Mouse (Mus musculus) limb, embryonic 14.5 days (tissue): Measurements from ENCODE around the gene Cacfd1. TPM values are rescaled to one million over a fixed set of nuclear protein-coding genes. Genes with fewer than 3 reads are reported as not detected.

Experiments
- ATAC-seq: fragments of 200-750 bp; cut with Nextera tagmentation; 2 replicates; pipeline ENCODE4 v1.8.0; 2017; ENCODE audit warnings: low read depth, moderate number of reproducible peaks, moderate TSS enrichment; ENCODE audit not compliant: low FRiP score
- DNase-seq: peaks from one replicate; pipeline ENCODE4 v3.0.0-alpha.2; 2015; ENCODE audit warnings: low spot score
- H3K27ac ChIP-seq: fragments of 300-500 bp; sonication (generic); replicated peaks from 2 replicates; pipeline ENCODE4 v1.5.1; 2014; ENCODE audit warnings: low read depth, mild to moderate bottlenecking, low read length, moderate library complexity, mixed read lengths
- H3K27me3 ChIP-seq: fragments of 300-500 bp; sonication (generic); 2 replicates; pipeline ENCODE4 v1.6.1; 2014; ENCODE audit warnings: low read length, mixed read lengths; ENCODE audit not compliant: control insufficient read depth, insufficient read depth
- H3K36me3 ChIP-seq: fragments of 300-500 bp; sonication (generic); 2 replicates; pipeline ENCODE4 v1.6.1; 2014; ENCODE audit warnings: mild to moderate bottlenecking, low read length, moderate library complexity, mixed read lengths; ENCODE audit not compliant: control insufficient read depth, insufficient read depth
- H3K4me1 ChIP-seq: fragments of 300-500 bp; sonication (generic); 2 replicates; pipeline ENCODE4 v1.6.1; 2014; ENCODE audit warnings: antibody characterized with exemption, low read length, mixed read lengths; ENCODE audit not compliant: control insufficient read depth, insufficient read depth
- H3K4me2 ChIP-seq: fragments of 300-500 bp; sonication (generic); replicated peaks from 2 replicates; pipeline ENCODE4 v1.6.1; 2014; ENCODE audit warnings: low read depth, mild to moderate bottlenecking, low read length, moderate library complexity; ENCODE audit not compliant: severe bottlenecking
- H3K4me3 ChIP-seq: fragments of 300-500 bp; sonication (generic); replicated peaks from 2 replicates; pipeline ENCODE4 v1.5.1; 2014; ENCODE audit warnings: low read length
- H3K9ac ChIP-seq: fragments of 300-500 bp; sonication (generic); 2 replicates; pipeline ENCODE4 v1.6.1; 2014; ENCODE audit warnings: mild to moderate bottlenecking, low read depth, low read length, moderate library complexity; ENCODE audit not compliant: severe bottlenecking
- H3K9me3 ChIP-seq: fragments of 300-500 bp; sonication (generic); 2 replicates; pipeline ENCODE4 v1.6.1; 2016; ENCODE audit warnings: low read length; ENCODE audit not compliant: control insufficient read depth
- POLR2A ChIP-seq: fragments of 200-500 bp; IDR thresholded peaks from 2 replicates; pipeline ENCODE4 v1.8.0; 2012; ENCODE audit warnings: inconsistent platforms, mild to moderate bottlenecking, moderate library complexity, borderline replicate concordance; ENCODE audit not compliant: insufficient read depth, insufficient read length; ENCODE audit errors: extremely low read depth
- whole genome bisulfite sequencing: fragments of 180-500 bp; shearing (Covaris S2); extraction: QIAGEN DNeasy Blood & Tissue Kit; methylation state at CpG from one replicate; pipeline ENCODE4 v1.1.7; 2014; 5-methylcytosine and 5-hydroxymethylcytosine counted together
- polyA plus RNA-seq, 2 experiments: library from polyadenylated mRNA; depleted of rRNA in 1 of 2; stranded (reverse) in 1 of 2; unstranded in 1 of 2; fragments of >200 nt; fragmentation: Nextera tagmentation in 1 of 2; extraction: Ambion mirVana in 1 of 2; gene quantifications; 2 replicates each; pipeline versions ENCODE4 v1.2.1 to v1.2.3; 2012 to 2014

The Cacfd1 gene
- polyA plus RNA-seq, 2 experiments: 65.3 to 82.9 TPM

DNA sequence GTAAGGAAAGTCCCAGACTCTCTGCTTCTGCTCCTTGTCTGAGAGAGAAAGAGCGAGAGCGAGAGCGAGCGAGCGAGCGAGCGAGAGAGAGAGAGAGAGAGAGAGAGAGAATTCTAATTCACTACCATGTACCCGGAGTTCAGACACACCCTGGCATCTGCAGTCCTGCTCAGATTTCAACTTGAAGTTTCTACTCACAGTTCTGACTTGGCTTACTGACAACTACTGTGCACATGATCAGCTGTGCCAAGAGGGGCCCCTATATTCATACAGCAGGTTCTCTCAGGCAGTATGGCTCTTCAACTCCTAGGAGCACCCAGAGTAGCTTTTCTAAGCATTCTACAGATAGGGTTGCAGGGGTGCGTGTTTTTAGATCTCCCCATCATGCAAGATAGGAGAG, 49.5 kb downstream of the Cacfd1 start:
- Histone ChIP-seq H3K27ac (no peak overlapping the region), H3K27me3 (no peaks in the 10 kb centered on the region), H3K4me3 (no peak overlapping the region), H3K9ac (no peak overlapping the region), H3K4me2 (peak overlapping the region; percentile 27), H3K9me3 (no peaks in the 10 kb centered on the region), H3K4me1 (peaks cover 20% of the 10 kb centered on the region), H3K36me3 (no peaks in the 10 kb centered on the region)
- no peak for TF ChIP-seq POLR2A
- 72% methylated on average over 9 of the region's 9 CpGs for WGBS
- ATAC-seq: peak; percentile 42; the same call in 1 of the 2 replicates
- DNase-seq: peak; percentile 75

DNA sequence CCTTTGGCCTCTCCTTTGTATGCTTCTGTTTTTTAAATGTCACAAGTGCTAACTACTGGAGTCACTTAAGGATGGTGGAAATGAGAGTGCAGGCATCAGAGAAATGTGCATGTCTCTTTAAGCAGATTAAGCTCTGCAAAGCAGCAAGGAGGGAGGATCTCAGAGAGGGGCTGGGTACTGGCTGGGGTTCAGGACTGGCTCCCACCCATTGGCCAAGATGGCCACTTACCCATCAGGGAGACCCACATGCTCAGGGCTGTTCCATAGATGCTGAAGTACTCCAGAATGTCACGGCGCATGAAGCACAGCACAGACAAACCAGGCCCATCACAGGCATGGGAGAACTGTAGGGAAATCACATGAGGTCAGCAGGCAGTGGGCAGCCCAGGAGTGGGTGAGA, 57.4 kb downstream of the Cacfd1 start:
- H3K4me3 ChIP-seq: no peak overlapping the region
- H3K4me1 ChIP-seq: peaks cover 13% of the 10 kb centered on the region
- H3K27ac ChIP-seq: no peak overlapping the region
- H3K36me3 ChIP-seq: no peaks in the 10 kb centered on the region
- H3K4me2 ChIP-seq: no peak overlapping the region
- ATAC-seq (no peak), DNase-seq (no peak)
- H3K9me3 ChIP-seq: no peaks in the 10 kb centered on the region
- WGBS: 83% methylated on average over 2 of the region's 2 CpGs
- H3K27me3 ChIP-seq: no peaks in the 10 kb centered on the region
- TF ChIP-seq POLR2A: no peak
- H3K9ac ChIP-seq: no peak overlapping the region

DNA sequence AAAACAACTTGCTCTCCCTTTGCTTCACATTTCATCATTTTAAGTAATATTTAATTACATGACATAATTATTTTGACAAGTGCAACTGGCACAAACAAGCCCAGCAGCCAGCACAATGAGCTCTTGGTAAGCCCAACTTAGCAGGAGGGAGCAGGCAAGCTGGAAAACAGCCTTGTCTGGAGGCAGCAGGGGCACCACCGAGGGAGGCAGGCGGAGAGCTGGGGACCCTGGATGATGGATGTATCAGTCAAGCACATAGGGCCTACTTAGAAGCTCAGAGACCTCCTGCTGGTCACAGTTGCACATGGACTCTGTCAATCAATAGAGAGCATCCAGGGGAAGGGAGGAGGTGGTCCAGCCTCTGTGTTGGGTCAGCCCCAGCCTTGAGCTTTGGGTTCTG, 58.3 kb downstream of the Cacfd1 start:
- Histone ChIP-seq H3K4me2 (no peak overlapping the region), H3K4me1 (peaks cover 21% of the 10 kb centered on the region), H3K36me3 (no peaks in the 10 kb centered on the region), H3K9me3 (no peaks in the 10 kb centered on the region), H3K27me3 (no peaks in the 10 kb centered on the region), H3K27ac (no peak overlapping the region), H3K4me3 (no peak overlapping the region), H3K9ac (no peak overlapping the region)
- no peak for DNase-seq
- TF ChIP-seq POLR2A: no peak
- WGBS: 51% methylated on average over 2 of the region's 2 CpGs
- ATAC-seq: no peak

DNA sequence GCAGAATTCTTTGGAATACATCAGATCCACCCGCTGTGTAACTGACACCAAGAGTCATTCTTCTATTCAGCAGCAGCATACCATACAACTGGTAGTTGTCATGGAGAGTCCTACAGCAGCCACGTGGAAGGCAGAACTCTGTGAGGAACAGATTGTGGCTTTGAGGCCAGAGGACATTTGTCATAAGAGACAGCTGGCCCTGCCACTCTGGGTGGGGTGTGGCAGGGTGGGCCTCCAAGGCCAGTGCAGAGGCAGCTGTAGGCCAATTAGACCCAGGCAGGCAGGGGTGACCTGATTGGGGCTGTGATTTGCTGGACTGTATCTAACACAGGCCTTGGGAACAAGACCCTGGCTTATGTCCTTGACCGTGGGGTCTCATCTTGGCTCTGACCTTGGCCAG, 59.9 kb downstream of the Cacfd1 start:
- TF ChIP-seq POLR2A: no peak
- H3K36me3 ChIP-seq: no peaks in the 10 kb centered on the region
- H3K27me3 ChIP-seq: no peaks in the 10 kb centered on the region
- H3K9me3 ChIP-seq: no peaks in the 10 kb centered on the region
- no peak overlapping the region for H3K4me3 ChIP-seq
- H3K27ac ChIP-seq: no peak overlapping the region
- ATAC-seq (peak; percentile 58), DNase-seq (no peak)
- H3K4me1 ChIP-seq: peaks cover 30% of the 10 kb centered on the region
- H3K4me2 ChIP-seq: no peak overlapping the region
- 55% methylated on average over 3 of the region's 3 CpGs for WGBS
- H3K9ac ChIP-seq: no peak overlapping the region

- Histone ChIP-seq H3K4me2 (no peak overlapping the region), H3K4me3 (no peak overlapping the region)
- 87% methylated on average over 2 of the region's 2 CpGs for WGBS
These were observed 60.6 kb downstream of the Cacfd1 start for GRCm38 (mm10) chr2:27070247-27070813.

More at GRCm38 (mm10) chr2:27070247-27070813, 60.6 kb downstream of the Cacfd1 start:
- no peaks in the 10 kb centered on the region for H3K27me3 ChIP-seq
- H3K9ac ChIP-seq: no peak overlapping the region
- ATAC-seq: no peak
- H3K4me1 ChIP-seq: peaks cover 37% of the 10 kb centered on the region
- no peak overlapping the region for H3K27ac ChIP-seq
- no peaks in the 10 kb centered on the region for H3K9me3 ChIP-seq
- TF ChIP-seq POLR2A: no peak
- no peak for DNase-seq
- H3K36me3 ChIP-seq: no peaks in the 10 kb centered on the region

Other genes with a start within 250 kb of the Cacfd1 start
- not detected in 2 replicates for gene Abo, start 144.9 kb upstream of the Cacfd1 start, polyA plus RNA-seq (2012; rRNA removed)
- not detected in 2 replicates for gene Abo, start 144.9 kb upstream of the Cacfd1 start, polyA plus RNA-seq (2014; fragmentation: Nextera tagmentation; extraction: Ambion mirVana)
- 19.2 and 23.6 TPM in 2 replicates for gene Surf6, start 107.0 kb upstream of the Cacfd1 start, polyA plus RNA-seq (2012; rRNA removed)
- 14.1 and 15.3 TPM in 2 replicates for gene Surf6, start 107.0 kb upstream of the Cacfd1 start, polyA plus RNA-seq (2014; fragmentation: Nextera tagmentation; extraction: Ambion mirVana)
- gene Med22, start 99.2 kb upstream of the Cacfd1 start, polyA plus RNA-seq (2012; rRNA removed): 49.0 and 61.2 TPM in 2 replicates
- gene Med22, start 99.2 kb upstream of the Cacfd1 start, polyA plus RNA-seq (2014; fragmentation: Nextera tagmentation; extraction: Ambion mirVana): 32.7 and 36.2 TPM in 2 replicates
- 1,637 and 2,054 TPM in 2 replicates for gene Rpl7a, start 99.2 kb upstream of the Cacfd1 start, polyA plus RNA-seq (2012; rRNA removed)
- 733 and 758 TPM in 2 replicates for gene Rpl7a, start 99.2 kb upstream of the Cacfd1 start, polyA plus RNA-seq (2014; fragmentation: Nextera tagmentation; extraction: Ambion mirVana)
- 41.2 and 41.6 TPM in 2 replicates for gene Surf2, start 93.6 kb upstream of the Cacfd1 start, polyA plus RNA-seq (2012; rRNA removed)
- gene Surf2, start 93.6 kb upstream of the Cacfd1 start, polyA plus RNA-seq (2014; fragmentation: Nextera tagmentation; extraction: Ambion mirVana): 30.7 and 36.5 TPM in 2 replicates
- gene Surf1, start 93.4 kb upstream of the Cacfd1 start, polyA plus RNA-seq (2012; rRNA removed): 57.9 and 69.1 TPM in 2 replicates
- gene Surf1, start 93.4 kb upstream of the Cacfd1 start, polyA plus RNA-seq (2014; fragmentation: Nextera tagmentation; extraction: Ambion mirVana): 51.2 and 59.7 TPM in 2 replicates
- 235 and 291 TPM in 2 replicates for gene Surf4, start 76.0 kb upstream of the Cacfd1 start, polyA plus RNA-seq (2012; rRNA removed)
- 265 and 279 TPM in 2 replicates for gene Surf4, start 76.0 kb upstream of the Cacfd1 start, polyA plus RNA-seq (2014; fragmentation: Nextera tagmentation; extraction: Ambion mirVana)
- 0.09 and 0.18 TPM in 2 replicates for gene Stkld1, start 75.9 kb upstream of the Cacfd1 start, polyA plus RNA-seq (2012; rRNA removed)
- 0.08 TPM in 1 of 2 replicates, not detected in the other for gene Stkld1, start 75.9 kb upstream of the Cacfd1 start, polyA plus RNA-seq (2014; fragmentation: Nextera tagmentation; extraction: Ambion mirVana)
- 55.8 and 64.3 TPM in 2 replicates for gene Rexo4, start 45.5 kb upstream of the Cacfd1 start, polyA plus RNA-seq (2012; rRNA removed)
- 46.1 and 49.5 TPM in 2 replicates for gene Rexo4, start 45.5 kb upstream of the Cacfd1 start, polyA plus RNA-seq (2014; fragmentation: Nextera tagmentation; extraction: Ambion mirVana)
- 0.04 TPM in 1 of 2 replicates, not detected in the other for gene Adamts13, start 36.5 kb upstream of the Cacfd1 start, polyA plus RNA-seq (2012; rRNA removed)
- gene Adamts13, start 36.5 kb upstream of the Cacfd1 start, polyA plus RNA-seq (2014; fragmentation: Nextera tagmentation; extraction: Ambion mirVana): not detected in 2 replicates
- 0.73 and 1.0 TPM in 2 replicates for gene Slc2a6, start 18.1 kb downstream of the Cacfd1 start, polyA plus RNA-seq (2012; rRNA removed)
- 0.48 and 0.88 TPM in 2 replicates for gene Slc2a6, start 18.1 kb downstream of the Cacfd1 start, polyA plus RNA-seq (2014; fragmentation: Nextera tagmentation; extraction: Ambion mirVana)
- gene Mymk, start 62.3 kb downstream of the Cacfd1 start, polyA plus RNA-seq (2012; rRNA removed): 46.8 and 60.5 TPM in 2 replicates
- 47.8 and 70.4 TPM in 2 replicates for gene Mymk, start 62.3 kb downstream of the Cacfd1 start, polyA plus RNA-seq (2014; fragmentation: Nextera tagmentation; extraction: Ambion mirVana)
- gene Adamtsl2, start 69.5 kb downstream of the Cacfd1 start, polyA plus RNA-seq (2012; rRNA removed): 16.1 and 21.5 TPM in 2 replicates
- 9.3 and 12.9 TPM in 2 replicates for gene Adamtsl2, start 69.5 kb downstream of the Cacfd1 start, polyA plus RNA-seq (2014; fragmentation: Nextera tagmentation; extraction: Ambion mirVana)
- gene Fam163b, start 132.6 kb downstream of the Cacfd1 start, polyA plus RNA-seq (2012; rRNA removed): 0.68 and 1.1 TPM in 2 replicates
- 0.30 and 0.43 TPM in 2 replicates for gene Fam163b, start 132.6 kb downstream of the Cacfd1 start, polyA plus RNA-seq (2014; fragmentation: Nextera tagmentation; extraction: Ambion mirVana)
- gene Dbh, start 155.3 kb downstream of the Cacfd1 start, polyA plus RNA-seq (2012; rRNA removed): 1.3 and 2.2 TPM in 2 replicates
- 1.00 and 1.6 TPM in 2 replicates for gene Dbh, start 155.3 kb downstream of the Cacfd1 start, polyA plus RNA-seq (2014; fragmentation: Nextera tagmentation; extraction: Ambion mirVana)
- 9.9 and 10.9 TPM in 2 replicates for gene Sardh, start 238.4 kb downstream of the Cacfd1 start, polyA plus RNA-seq (2012; rRNA removed)
- gene Sardh, start 238.4 kb downstream of the Cacfd1 start, polyA plus RNA-seq (2014; fragmentation: Nextera tagmentation; extraction: Ambion mirVana): 8.7 and 11.0 TPM in 2 replicates